Mouse (Mus musculus): Measurements from ENCODE around the gene Rdh12. TPM values are rescaled to one million over a fixed set of nuclear protein-coding genes. Genes with fewer than 3 reads are reported as not detected.
"Not testable (repeated sequence)": the region's sequence is repeated elsewhere in the genome, so short reads cannot be mapped to it uniquely, and the experiment has no call there.

Rdh12 gene
- total RNA-seq (2021) = under 1 TPM in 1 of 2 experiments, not detected in 1; 0.20 TPM
- long read RNA-seq, experiment 1 = 0 reads
- long read RNA-seq, experiment 2 = 0 reads

- no peak for TF ChIP-seq CTCF (IDR thresholded peaks at IDR 0.05)
- intact Hi-C loops (cut with DNase I) = no loop called here
- DNase-seq = peak; percentile 29
- Histone ChIP-seq H3K4me3 (peak within 1 kb of the TSS; percentile 71), H3K27ac (no peak within 1 kb of the TSS)
These were observed at the start of gene Rdh12 for GRCm38 (mm10) chr12:79208703-79209464. TSS of gene Rdh12 (plus strand) at chr12:79208914.

- DNase-seq = no peak
- intact Hi-C loops (cut with DNase I) = no loop called here
- no peak overlapping the region for H3K27ac ChIP-seq
- H3K4me3 ChIP-seq = no peak overlapping the region
- no peak for TF ChIP-seq CTCF (IDR thresholded peaks at IDR 0.05)
These were observed 45.8 kb upstream of the Rdh12 start for GRCm38 (mm10) chr12:79162876-79163275.

- H3K4me3 ChIP-seq = no peak overlapping the region
- no peak for TF ChIP-seq CTCF (IDR thresholded peaks at IDR 0.05)
- H3K27ac ChIP-seq = no peak overlapping the region
- intact Hi-C loops (cut with DNase I) = no loop called here
- DNase-seq = no peak
These were observed 39.5 kb upstream of the Rdh12 start for GRCm38 (mm10) chr12:79169173-79169572.

- no peak for TF ChIP-seq CTCF (IDR thresholded peaks at IDR 0.05)
- no peak overlapping the region for H3K4me3 ChIP-seq
- intact Hi-C loops (cut with DNase I) = loop anchor here (5.0 to 10.0 kb wide), 2 partner anchors 1474 to 1777 kb away; partner anchors contain the start of genes Erh, Slc39a9 and Srsf5
- no peak for DNase-seq
- H3K27ac ChIP-seq = no peak overlapping the region
These were observed 38.3 kb upstream of the Rdh12 start for GRCm38 (mm10) chr12:79170421-79170820.

- no peak for TF ChIP-seq CTCF (IDR thresholded peaks at IDR 0.05)
- intact Hi-C loops (cut with DNase I) = loop anchor here (5.0 to 10.0 kb wide), 2 partner anchors 1473 to 1776 kb away; partner anchors contain the start of genes Erh, Slc39a9 and Srsf5
- Histone ChIP-seq H3K4me3 (peak overlapping the region; percentile 100), H3K27ac (peak overlapping the region; percentile 100)
- no peak for DNase-seq
These were observed 37.3 kb upstream of the Rdh12 start for GRCm38 (mm10) chr12:79171269-79171995.

GRCm38 (mm10) chr12:79172019-79172941 lies 36.4 kb upstream of the Rdh12 start, which contains the start of gene Vti1b:
TSS of gene Vti1b (minus strand) at chr12:79172667.
- peak within 1 kb of the TSS; percentile 100 for H3K4me3 ChIP-seq
- peak; percentile 72 for TF ChIP-seq CTCF (IDR thresholded peaks at IDR 0.05)
- intact Hi-C loops (cut with DNase I) = loop anchor here (5.0 to 10.0 kb wide), 2 partner anchors 1473 to 1775 kb away; partner anchors contain the start of genes Erh, Slc39a9 and Srsf5
- H3K27ac ChIP-seq = peak within 1 kb of the TSS; percentile 100
- DNase-seq = peak; percentile 94

GRCm38 (mm10) chr12:79173721-79174120 lies 35.0 kb upstream of the Rdh12 start:
- no peak for TF ChIP-seq CTCF (IDR thresholded peaks at IDR 0.05)
- intact Hi-C loops (cut with DNase I) = loop anchor here (5.0 to 10.0 kb wide), 2 partner anchors 1471 to 1774 kb away; partner anchors contain the start of genes Erh, Slc39a9 and Srsf5
- Histone ChIP-seq H3K4me3 (no peak overlapping the region), H3K27ac (no peak overlapping the region)
- DNase-seq = no peak

- intact Hi-C loops (cut with DNase I) = loop anchor here (10.0 kb wide), 1 partner anchor 1469 kb away; the partner anchor contains the start of genes Erh and Slc39a9
- TF ChIP-seq CTCF (IDR thresholded peaks at IDR 0.05) = no peak
- Histone ChIP-seq H3K4me3 (no peak overlapping the region), H3K27ac (no peak overlapping the region)
- DNase-seq = no peak
These were observed 32.7 kb upstream of the Rdh12 start for GRCm38 (mm10) chr12:79175998-79176397.

GRCm38 (mm10) chr12:79185160-79185559 lies 23.6 kb upstream of the Rdh12 start:
- H3K27ac ChIP-seq; DNase-seq; H3K4me3 ChIP-seq; intact Hi-C loops (cut with DNase I): not testable (repeated sequence)

- H3K27ac ChIP-seq = peak overlapping the region; percentile 62
- TF ChIP-seq CTCF (IDR thresholded peaks at IDR 0.05) = no peak
- DNase-seq = peak; percentile 40
- H3K4me3 ChIP-seq = peak overlapping the region; percentile 80
- intact Hi-C loops (cut with DNase I) = loop anchor here (5.0 kb wide), 1 partner anchor 71 kb away; no protein-coding TSS in a partner anchor
These were observed 17.6 kb upstream of the Rdh12 start for GRCm38 (mm10) chr12:79190931-79191673.

GRCm38 (mm10) chr12:79191701-79192100 lies 17.0 kb upstream of the Rdh12 start:
- peak; percentile 68 for TF ChIP-seq CTCF (IDR thresholded peaks at IDR 0.05)
- intact Hi-C loops (cut with DNase I) = loop anchor here (5.0 kb wide), 1 partner anchor 71 kb away; no protein-coding TSS in a partner anchor
- H3K27ac ChIP-seq = peak overlapping the region; percentile 62
- peak; percentile 81 for DNase-seq
- peak overlapping the region; percentile 80 for H3K4me3 ChIP-seq
